ENCODE assay signal across 10 mouse cellular contexts in the genomic region with DNA sequence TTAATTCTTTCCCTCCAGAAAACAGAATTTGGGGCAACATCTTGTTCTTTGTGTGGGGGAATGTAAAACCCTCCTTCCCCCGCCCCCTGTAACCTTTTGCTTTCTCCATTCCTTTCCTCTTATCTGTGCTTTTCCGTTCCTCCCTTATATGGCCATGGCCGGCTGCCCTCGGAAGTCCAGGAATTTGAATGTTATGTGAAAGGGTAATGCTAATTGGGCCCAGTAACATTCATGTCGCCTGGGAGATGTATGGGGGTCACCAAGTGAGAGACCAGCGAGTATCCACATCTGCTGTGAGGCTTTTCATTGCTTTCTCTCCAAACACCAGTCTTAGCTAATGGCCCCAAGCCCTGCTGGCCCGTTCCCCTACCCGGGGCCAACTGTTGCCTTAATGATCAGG. TPM values are rescaled to one million over a fixed set of nuclear protein-coding genes. Genes with fewer than 3 reads are reported as not detected.
A peak's percentile ranks its signal among the peaks of the same experiment; 100 is the strongest.
DNase-seq lines count a peak whose midpoint lies in the region; ATAC-seq and TF ChIP-seq lines count a peak whose summit lies in the region.
"Had no signal": no experiment of that assay in that cellular context is flagged by ENCODE, and none has a peak within 500 bp of the region (broad histone marks: within the 10 kb centered on the region; RNA-seq: fewer than 3 reads in every experiment).

No protein-coding gene starts in this region.

- no peaks in the 10 kb centered on the region for H3K9me3 ChIP-seq in forebrain, embryonic 11.5 days (ENCODE audit: control insufficient read depth, low read length)
- H3K9me3 ChIP-seq in forebrain, embryonic 12.5 days: no peaks in the 10 kb centered on the region
- H3K9me3 ChIP-seq in lung, postnatal 0 days (ENCODE audit: low read length): no peaks in the 10 kb centered on the region
- H3K9me3 ChIP-seq in kidney, embryonic 14.5 days (ENCODE audit: control insufficient read depth, low read length): no peaks in the 10 kb centered on the region

- 27% methylated on average over 8 of the region's 8 CpGs for WGBS in forebrain, embryonic 11.5 days
- WGBS in forebrain, embryonic 12.5 days: 28% methylated on average over 8 of the region's 8 CpGs
- WGBS in lung, postnatal 0 days: 39% methylated on average over 8 of the region's 8 CpGs
- WGBS in kidney, embryonic 14.5 days: 13% methylated on average over 8 of the region's 8 CpGs

- H3K36me3 ChIP-seq in forebrain, embryonic 11.5 days (ENCODE audit: control insufficient read depth, insufficient read depth, low read length): no peaks in the 10 kb centered on the region
- H3K36me3 ChIP-seq in forebrain, embryonic 12.5 days (replicated peaks): no peaks in the 10 kb centered on the region
- H3K36me3 ChIP-seq in lung, postnatal 0 days (ENCODE audit: insufficient read depth, low read length): no peaks in the 10 kb centered on the region
- no peaks in the 10 kb centered on the region for H3K36me3 ChIP-seq in kidney, embryonic 14.5 days (ENCODE audit: control insufficient read depth, insufficient read depth, low read length)

- no peak overlapping the region for H3K27ac ChIP-seq in forebrain, embryonic 11.5 days (ENCODE audit: low read depth, low read length)
- no peak overlapping the region for H3K27ac ChIP-seq in forebrain, embryonic 12.5 days
- peak overlapping the region; percentile 55 for H3K27ac ChIP-seq in lung, postnatal 0 days (ENCODE audit: low read length)
- peak overlapping the region; percentile 33; the same call in 1 of the 2 replicates for H3K27ac ChIP-seq in kidney, embryonic 14.5 days (ENCODE audit: low read depth, low read length)

- no peak for TF ChIP-seq EP300 in lung, postnatal 0 days (IDR thresholded peaks at IDR 0.05)

- H3K9ac ChIP-seq in forebrain, embryonic 11.5 days (ENCODE audit: low read length): no peak overlapping the region
- H3K9ac ChIP-seq in forebrain, embryonic 12.5 days: no peak overlapping the region
- H3K9ac ChIP-seq in lung, postnatal 0 days (replicated peaks; ENCODE audit: low read depth): no peak overlapping the region
- H3K9ac ChIP-seq in kidney, embryonic 14.5 days (ENCODE audit: low read depth, low read length): no peak overlapping the region

- no peak overlapping the region for H3K4me3 ChIP-seq in forebrain, embryonic 11.5 days (ENCODE audit: low read depth, low read length)
- H3K4me3 ChIP-seq in forebrain, embryonic 12.5 days (replicated peaks): no peak overlapping the region
- no peak overlapping the region for H3K4me3 ChIP-seq in lung, postnatal 0 days (ENCODE audit: low read depth, low read length)
- H3K4me3 ChIP-seq in kidney, embryonic 14.5 days (ENCODE audit: low read length): no peak overlapping the region

- no peak for TF ChIP-seq CTCF in lung, postnatal 0 days (IDR thresholded peaks at IDR 0.05)

- 0 out of 2 replicates have a peak, but pooled peaks have one; percentile 47 for ATAC-seq in forebrain, embryonic 11.5 days (replicated peaks; ENCODE audit: low FRiP score)
- no peak for ATAC-seq in forebrain, embryonic 12.5 days (ENCODE audit: low FRiP score)
- ATAC-seq in lung, postnatal 0 days: peak; percentile 75
- peak; percentile 81 for ATAC-seq in kidney, embryonic 14.5 days (ENCODE audit: low FRiP score, low TSS enrichment)
- ATAC-seq: midbrain, embryonic 16.5 days had no signal

- H3K27me3 ChIP-seq in forebrain, embryonic 11.5 days (ENCODE audit: control insufficient read depth, insufficient read depth, low read length): no peaks in the 10 kb centered on the region
- no peaks in the 10 kb centered on the region; the same call in 1 of the 2 replicates for H3K27me3 ChIP-seq in forebrain, embryonic 12.5 days
- no peaks in the 10 kb centered on the region for H3K27me3 ChIP-seq in lung, postnatal 0 days (replicated peaks; ENCODE audit: insufficient read depth, low read length)
- no peaks in the 10 kb centered on the region for H3K27me3 ChIP-seq in kidney, embryonic 14.5 days (ENCODE audit: control insufficient read depth, insufficient read depth, low read length)

- H3K4me2 ChIP-seq in forebrain, embryonic 11.5 days (ENCODE audit: low read depth, low read length, severe bottlenecking): no peak overlapping the region
- no peak overlapping the region for H3K4me2 ChIP-seq in forebrain, embryonic 12.5 days
- no peak overlapping the region for H3K4me2 ChIP-seq in lung, postnatal 0 days (replicated peaks; ENCODE audit: low read depth, low read length)
- H3K4me2 ChIP-seq in kidney, embryonic 14.5 days (replicated peaks; ENCODE audit: low read depth, low read length): no peak overlapping the region

- no peak for DNase-seq in forebrain, embryonic 11.5 days (ENCODE audit: low spot score)
- peak; percentile 82 for DNase-seq in lung, postnatal 0 days (ENCODE audit: low spot score)
- no peak for DNase-seq in lung, postnatal 14 days
- DNase-seq in retina, postnatal 1 day: peak; percentile 64
- DNase-seq in frontal cortex, postnatal 14 days (ENCODE audit: low spot score in 2 of 2): no peak
- DNase-seq in gastrocnemius, adult 18-20 months (ENCODE audit: low spot score): no peak
- DNase-seq: right cerebral cortex, postnatal 4 days had no signal

- H3K4me1 ChIP-seq in forebrain, embryonic 11.5 days (replicated peaks; ENCODE audit: control insufficient read depth, insufficient read depth, low read length): peaks cover 5% of the 10 kb centered on the region; the same call in 1 of the 2 replicates
- H3K4me1 ChIP-seq in forebrain, embryonic 12.5 days: peaks cover 13% of the 10 kb centered on the region
- 0 out of 2 replicates have a peak, but pooled peaks cover 5% of the 10 kb centered on the region for H3K4me1 ChIP-seq in lung, postnatal 0 days (ENCODE audit: insufficient read depth, low read depth, low read length)
- H3K4me1 ChIP-seq in kidney, embryonic 14.5 days (ENCODE audit: control insufficient read depth, insufficient read depth, low read length): peaks cover 25% of the 10 kb centered on the region; the same call in 1 of the 2 replicates

RNA-seq across cellular contexts. Expression of a gene that starts 22.7 kb away (rescaled TPM):
- polyA plus RNA-seq in forebrain, embryonic 11.5 days (2014; fragmentation: Nextera tagmentation; extraction: Ambion mirVana): 57.7 and 63.1 TPM in 2 replicates
- polyA plus RNA-seq in forebrain, embryonic 12.5 days (2016; fragmentation: Nextera tagmentation; extraction: Ambion mirVana): 37.1 and 40.0 TPM in 2 replicates
- 49.7 and 63.2 TPM in 2 replicates for polyA plus RNA-seq in lung, postnatal 0 days (2015; fragmentation: Nextera tagmentation; extraction: Ambion mirVana)
- 87.7 and 98.5 TPM in 2 replicates for polyA plus RNA-seq in kidney, embryonic 14.5 days (2014; fragmentation: Nextera tagmentation; extraction: Ambion mirVana)
- 10 to 100 TPM in 1 of 2 experiments, 1 to 10 TPM in 1; 7.2 to 12.4 TPM for total RNA-seq in gastrocnemius, adult 18-20 months (2021)

Comparison
In these comparisons a context has a peak if more than half of its experiments do, and no peak if none do; other contexts are left out.
1. DNase-seq: peak in lung, postnatal 0 days (single experiment) and retina, postnatal 1 day (single experiment); none in forebrain, embryonic 11.5 days (single experiment), lung, postnatal 14 days (single experiment), frontal cortex, postnatal 14 days (0 of 2) and gastrocnemius, adult 18-20 months (single experiment).
2. H3K27ac ChIP-seq: peak in lung, postnatal 0 days (single experiment) and kidney, embryonic 14.5 days (single experiment); none in forebrain, embryonic 11.5 days (single experiment) and forebrain, embryonic 12.5 days (single experiment).